Mouse (Mus musculus): ENCODE results near the gene Tmem270.
A peak's percentile ranks its signal among the peaks of the same experiment; 100 is the strongest.

Tmem270 gene

DNA sequence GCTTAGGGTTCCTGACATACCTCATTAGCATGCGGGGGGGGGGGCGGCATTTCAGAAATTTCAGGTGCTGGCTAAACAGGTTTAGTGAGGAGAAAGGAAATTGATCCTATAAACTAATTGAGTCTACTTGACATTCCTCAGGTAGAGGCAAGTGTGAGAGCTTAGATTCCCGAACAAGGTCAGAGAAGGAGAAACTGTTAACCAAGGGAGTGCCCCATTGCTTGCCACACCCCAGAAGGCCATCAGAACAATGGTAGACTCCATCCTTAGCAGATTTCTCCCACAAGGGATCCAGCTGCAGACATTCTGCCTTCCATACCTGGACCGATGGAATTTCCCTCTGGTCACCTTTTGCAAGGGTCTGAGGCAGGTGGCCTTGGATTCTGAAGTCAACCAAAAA is 20.2 kb upstream of the Tmem270 start:
- no peak for DNase-seq

- no peak for DNase-seq
These were observed 16.6 kb upstream of the Tmem270 start for GRCm38 (mm10) chr5:134923141-134923540.

DNA sequence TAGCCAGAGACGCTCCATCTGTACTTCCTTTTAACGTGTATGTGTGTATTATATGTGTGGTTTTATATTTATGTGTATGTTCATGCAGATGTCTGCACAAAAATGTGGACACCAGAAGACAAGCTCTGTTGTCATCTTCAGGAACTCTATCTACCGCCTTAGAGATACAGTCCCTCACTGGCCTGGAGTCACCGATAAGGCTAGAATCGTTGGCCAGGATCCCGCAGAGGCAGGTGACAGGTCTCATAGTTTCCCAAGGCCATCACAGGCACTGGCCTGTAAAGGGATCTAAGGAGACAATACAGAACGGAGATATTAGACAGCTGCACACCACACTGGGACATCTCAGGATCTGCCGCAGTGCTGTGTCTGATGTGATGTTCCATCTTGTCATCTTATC is 14.6 kb upstream of the Tmem270 start:
- no peak for DNase-seq

GRCm38 (mm10) chr5:134920106-134920687 is 13.7 kb upstream of the Tmem270 start:
- no peak for DNase-seq

DNA sequence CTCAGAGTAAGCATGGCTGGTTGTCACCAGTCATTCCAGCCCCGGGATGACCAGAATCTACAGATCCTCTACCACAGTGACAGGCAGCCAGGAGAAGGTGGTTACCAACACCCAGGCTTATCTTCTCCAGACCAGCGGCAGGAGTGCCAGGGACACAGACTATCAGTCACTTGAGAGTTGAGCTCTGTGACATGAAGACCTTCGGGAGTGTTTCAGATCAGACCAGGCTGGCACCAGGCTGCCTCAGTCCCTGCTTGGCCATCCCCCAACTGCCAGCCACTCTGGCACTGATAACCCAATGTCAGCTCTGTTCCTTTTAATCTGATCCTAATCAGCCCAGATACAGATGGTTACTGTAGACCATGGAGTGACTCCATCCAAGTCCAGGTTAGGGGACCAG is 12.6 kb upstream of the Tmem270 start:
- DNase-seq = no peak

GRCm38 (mm10) chr5:134918071-134918832 is 11.7 kb upstream of the Tmem270 start:
- peak; percentile 67 for DNase-seq

GRCm38 (mm10) chr5:134915311-134915710 is 8.8 kb upstream of the Tmem270 start, which contains the start of gene Cldn13:
Cldn13 (minus strand) TSS chr5:134915526.
- no peak for DNase-seq

GRCm38 (mm10) chr5:134914510-134914909 is 8.0 kb upstream of the Tmem270 start:
- no peak for DNase-seq

- no peak for DNase-seq
These were observed 7.2 kb upstream of the Tmem270 start for GRCm38 (mm10) chr5:134913753-134914152.

DNA sequence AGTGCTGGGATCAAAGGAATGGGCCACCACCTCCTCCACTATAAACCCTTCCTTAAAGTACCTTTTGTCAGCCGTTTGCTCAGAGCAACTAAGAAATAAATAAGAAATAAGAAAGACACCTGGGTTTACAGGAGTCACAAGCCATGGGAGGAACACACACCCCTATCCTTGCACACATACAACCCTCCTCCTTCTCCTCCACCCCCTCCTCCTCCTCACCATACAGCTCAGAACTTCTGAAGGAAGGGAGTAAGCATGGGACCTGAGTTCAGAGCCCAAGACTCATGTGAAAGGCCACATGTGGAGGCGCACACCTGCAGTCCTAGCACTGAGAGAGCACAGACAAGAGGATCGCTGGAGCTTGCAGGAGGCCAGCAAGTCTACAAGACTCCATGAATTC is 6.8 kb upstream of the Tmem270 start:
- DNase-seq = no peak

DNA sequence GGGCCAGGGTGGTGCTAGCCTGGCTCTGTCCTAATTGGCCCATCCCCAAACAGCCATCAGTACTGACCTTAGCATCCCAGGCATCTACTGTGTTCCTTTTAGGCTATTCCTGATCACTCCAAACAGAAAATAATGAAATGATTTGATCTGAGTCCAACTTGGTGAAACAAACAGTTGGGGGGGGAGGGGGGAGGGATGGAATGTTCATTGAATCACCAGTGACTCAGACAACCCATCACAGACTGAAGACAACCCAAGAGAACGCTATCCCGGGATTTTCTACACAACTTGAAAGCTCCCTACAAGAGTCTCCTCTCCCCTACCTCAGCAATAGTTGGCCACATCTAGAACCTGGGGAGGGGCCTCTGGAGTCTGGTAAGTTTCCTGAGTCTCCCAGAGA is 5.4 kb upstream of the Tmem270 start:
- no peak for DNase-seq

GRCm38 (mm10) chr5:134907135-134907534 is 602 bp upstream of the Tmem270 start:
- DNase-seq = peak; percentile 96

DNA sequence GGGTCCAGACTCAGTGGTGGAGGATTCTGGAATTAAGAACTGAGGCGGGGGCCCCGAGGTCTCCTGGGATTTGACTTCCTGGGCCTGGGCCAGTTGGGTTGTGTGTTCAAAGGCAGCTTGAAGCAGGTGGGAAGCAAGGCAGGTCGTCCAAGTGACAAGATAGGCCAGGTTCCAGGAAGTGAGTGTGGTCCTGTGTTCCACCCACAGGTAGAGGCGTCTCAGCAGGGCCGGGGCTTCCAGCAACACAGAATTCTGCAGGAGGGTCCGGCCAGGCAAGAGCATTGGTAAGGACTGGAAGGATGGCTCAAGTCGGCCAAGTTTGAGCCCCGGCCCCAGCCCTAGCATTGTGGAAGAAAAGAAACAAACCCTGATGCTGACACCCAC is 4.9 kb downstream of the Tmem270 start:
- DNase-seq = no peak

DNA sequence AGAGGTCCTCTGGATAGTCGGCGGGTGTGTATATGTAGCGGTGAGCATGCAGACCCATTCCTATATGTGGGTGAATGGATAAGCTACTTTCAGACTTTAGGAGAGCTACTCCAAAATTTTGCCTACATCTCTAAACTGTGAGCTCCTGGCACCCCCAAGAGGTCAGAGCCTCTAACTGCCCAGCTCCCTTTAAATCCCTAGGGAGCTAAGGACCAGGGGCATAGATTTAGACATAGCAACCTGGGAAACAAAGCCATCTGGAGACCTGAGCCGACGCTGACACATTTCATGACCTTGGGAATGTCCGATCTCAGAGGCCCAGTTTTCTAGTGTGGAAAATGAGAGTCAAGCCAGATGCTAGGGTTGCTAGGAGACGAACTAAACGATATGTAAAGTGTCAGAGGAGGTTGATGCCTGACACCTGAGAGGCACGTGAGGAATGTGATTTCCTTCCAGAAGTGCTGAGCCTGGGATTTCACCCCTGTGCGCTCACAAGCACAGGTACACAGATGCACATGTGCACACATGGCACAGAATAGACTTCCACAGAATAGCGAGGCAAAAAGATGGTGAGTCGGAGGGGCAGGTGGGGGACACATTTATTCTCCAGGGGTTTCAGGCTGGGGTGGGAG is 5.4 kb downstream of the Tmem270 start:
- peak; percentile 20 for DNase-seq

DNA sequence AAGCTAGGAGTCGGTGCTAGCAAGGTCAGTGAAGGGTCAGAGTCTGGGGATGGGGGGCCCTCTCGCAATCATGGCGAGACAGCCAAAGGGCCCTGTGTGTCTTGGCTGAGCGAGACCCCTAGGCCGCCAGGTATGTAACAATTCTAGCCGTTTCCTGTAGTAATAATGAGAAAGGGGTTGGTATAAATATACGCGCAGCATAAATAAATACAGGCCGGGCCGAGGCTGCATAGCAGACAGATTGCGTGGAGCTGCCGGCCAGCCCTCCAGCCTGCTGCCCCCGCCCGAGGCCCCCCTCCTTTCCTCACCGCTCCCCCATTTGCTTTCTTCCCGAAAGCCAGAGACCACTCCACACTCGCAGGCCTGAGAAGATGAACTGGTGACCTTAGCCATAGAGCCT is 8.9 kb downstream of the Tmem270 start:
- no peak for DNase-seq

DNA sequence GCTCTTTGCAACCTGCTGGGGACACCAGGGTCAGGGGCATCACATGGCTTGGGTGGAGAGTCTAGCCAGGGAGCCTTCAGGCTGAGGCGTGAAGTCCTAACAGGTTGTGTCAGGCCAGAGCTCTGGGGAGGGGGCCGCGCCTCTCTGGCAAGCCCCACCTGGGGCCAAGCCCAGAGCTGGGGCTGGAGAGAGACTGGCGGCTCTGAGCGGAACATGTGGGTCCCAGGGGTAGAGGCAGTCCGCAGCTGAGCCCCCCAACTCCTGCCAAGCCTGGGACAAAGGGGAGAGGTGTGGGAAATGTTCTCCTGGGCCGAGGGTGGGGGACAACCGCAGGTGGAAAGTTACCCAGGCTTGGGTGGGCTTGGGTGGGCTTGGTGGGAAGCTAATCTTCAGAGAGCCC is 9.6 kb downstream of the Tmem270 start:
- DNase-seq = no peak

- DNase-seq = no peak
These were observed 11.2 kb downstream of the Tmem270 start for GRCm38 (mm10) chr5:134895291-134895690.

GRCm38 (mm10) chr5:134892717-134893116 is 13.8 kb downstream of the Tmem270 start:
- DNase-seq = no peak

DNA sequence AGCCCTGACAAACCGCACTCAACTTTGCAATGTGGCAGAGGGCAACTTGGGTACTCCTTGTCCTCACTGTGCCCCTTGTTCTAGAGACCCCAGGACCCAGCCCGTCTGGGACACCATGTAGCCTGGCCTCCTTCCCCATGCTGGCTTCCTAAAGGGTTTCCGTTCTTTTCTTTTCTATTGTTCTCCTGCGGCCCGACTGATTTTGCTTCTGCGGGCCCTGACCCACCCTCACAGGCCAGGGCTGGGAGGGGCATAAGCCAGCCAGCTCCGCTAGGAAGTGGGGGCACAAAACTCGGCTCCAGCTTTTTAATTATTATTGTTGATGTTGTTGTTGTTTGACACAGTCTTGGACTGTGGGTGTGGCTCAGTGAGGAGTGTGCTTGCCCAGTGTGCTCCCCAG is 15.0 kb downstream of the Tmem270 start:
- DNase-seq = no peak

- DNase-seq = no peak
These were observed 15.9 kb downstream of the Tmem270 start for GRCm38 (mm10) chr5:134890601-134891054.

GRCm38 (mm10) chr5:134888505-134888904 is 18.0 kb downstream of the Tmem270 start:
- no peak for DNase-seq

DNA sequence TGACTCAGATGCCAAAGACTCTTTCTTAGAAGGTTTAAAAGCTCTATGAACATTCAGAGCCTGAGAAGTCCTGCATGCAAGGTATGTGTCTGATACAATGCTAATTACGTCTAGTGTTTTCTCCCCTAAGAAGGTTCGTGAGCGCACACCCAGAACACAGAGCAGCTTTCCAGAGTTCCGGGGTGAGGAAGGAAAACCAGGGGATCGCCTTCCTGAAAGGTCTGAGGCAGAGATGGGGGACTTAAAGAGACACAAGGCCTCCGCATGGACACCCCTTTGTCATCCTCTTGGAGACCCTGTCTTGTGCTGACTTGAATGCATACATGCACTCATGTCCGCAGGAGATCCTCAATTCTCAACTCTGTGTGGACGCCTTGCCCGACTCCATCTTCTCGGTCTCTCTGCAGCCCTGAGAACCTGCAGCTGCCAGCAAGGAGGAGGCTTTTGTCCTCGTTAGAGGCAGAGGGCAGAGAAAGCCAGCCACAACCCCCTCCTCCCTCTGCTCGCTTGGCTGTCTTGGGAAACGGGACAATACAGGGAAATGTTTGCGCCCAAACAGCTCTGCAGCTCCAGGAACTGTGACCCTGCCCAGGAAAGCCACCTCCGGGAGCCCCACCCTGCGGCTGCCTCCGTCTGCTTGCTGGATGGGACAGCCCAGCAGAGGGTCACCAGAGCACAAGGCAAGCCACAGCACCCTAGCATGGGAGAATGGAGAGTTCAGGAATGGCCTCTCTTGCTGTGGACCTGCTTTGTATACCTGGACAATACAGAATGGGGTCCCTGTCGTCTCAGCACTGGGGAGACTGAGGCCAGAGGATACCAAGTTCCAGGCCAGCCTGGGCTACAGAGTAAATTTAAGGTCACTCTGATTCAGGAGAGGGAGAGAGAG is 18.8 kb downstream of the Tmem270 start:
- no peak for DNase-seq

- DNase-seq = no peak
These were observed 23.5 kb downstream of the Tmem270 start for GRCm38 (mm10) chr5:134883077-134883476.
